ENCODE assay signal across 10 mouse cellular contexts in the genomic region with DNA sequence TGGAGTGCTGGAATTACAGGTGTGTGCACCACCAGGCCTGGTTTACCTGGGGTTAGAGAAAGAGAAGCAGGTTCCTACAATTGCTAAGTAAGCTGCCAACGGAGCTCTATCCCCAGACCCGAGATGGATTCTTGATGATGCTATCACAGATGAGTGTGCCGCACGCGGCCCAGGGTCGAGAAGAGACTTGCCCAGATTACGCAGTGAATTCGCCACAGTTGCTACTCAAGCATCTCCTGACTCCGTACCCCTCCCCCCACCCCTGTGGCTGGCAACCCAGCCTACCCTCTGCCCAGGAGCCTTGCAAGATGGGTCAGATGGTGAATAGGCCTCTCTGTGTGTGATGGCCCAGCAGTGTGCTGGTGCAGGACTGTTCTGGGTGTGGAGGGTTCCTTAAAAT. TPM values are rescaled to one million over a fixed set of nuclear protein-coding genes. Genes with fewer than 3 reads are reported as not detected.
DNase-seq lines count a peak whose midpoint lies in the region; ATAC-seq lines count a peak whose summit lies in the region.
"Had no signal": no experiment of that assay in that cellular context is flagged by ENCODE, and none has a peak within 500 bp of the region (broad histone marks: within the 10 kb centered on the region; RNA-seq: fewer than 3 reads in every experiment).

No protein-coding gene starts in this region.

- no peaks in the 10 kb centered on the region for H3K9me3 ChIP-seq in lung, embryonic 15.5 days
- H3K9me3 ChIP-seq in embryonic facial prominence, embryonic 14.5 days (ENCODE audit: control insufficient read depth, low read length), result no peaks in the 10 kb centered on the region
- no peaks in the 10 kb centered on the region for H3K9me3 ChIP-seq in hindbrain, embryonic 15.5 days
- H3K9me3 ChIP-seq in neural tube, embryonic 12.5 days, result no peaks in the 10 kb centered on the region

- no peaks in the 10 kb centered on the region for H3K36me3 ChIP-seq in lung, embryonic 15.5 days
- no peaks in the 10 kb centered on the region for H3K36me3 ChIP-seq in embryonic facial prominence, embryonic 14.5 days (ENCODE audit: control insufficient read depth, insufficient read depth, low read length)
- no peaks in the 10 kb centered on the region for H3K36me3 ChIP-seq in hindbrain, embryonic 15.5 days
- H3K36me3 ChIP-seq in neural tube, embryonic 12.5 days, result no peaks in the 10 kb centered on the region

- peak overlapping the region; percentile 95; the same call in 1 of the 2 replicates for H3K27ac ChIP-seq in lung, embryonic 15.5 days
- peak overlapping the region; percentile 91 for H3K27ac ChIP-seq in embryonic facial prominence, embryonic 14.5 days (replicated peaks; ENCODE audit: low read depth, low read length)
- peak overlapping the region; percentile 56 for H3K27ac ChIP-seq in hindbrain, embryonic 15.5 days (replicated peaks)
- no peak overlapping the region for H3K27ac ChIP-seq in neural tube, embryonic 12.5 days

- H3K9ac ChIP-seq in lung, embryonic 15.5 days, result no peak overlapping the region
- no peak overlapping the region for H3K9ac ChIP-seq in embryonic facial prominence, embryonic 14.5 days (ENCODE audit: low read depth, low read length)
- 0 out of 2 replicates have a peak overlapping the region, but pooled peaks have one; percentile 6 for H3K9ac ChIP-seq in hindbrain, embryonic 15.5 days
- H3K9ac ChIP-seq in neural tube, embryonic 12.5 days, result peak overlapping the region; percentile 10; the same call in 1 of the 2 replicates

- H3K4me1 ChIP-seq in lung, embryonic 15.5 days, result peaks cover 69% of the 10 kb centered on the region
- H3K4me1 ChIP-seq in embryonic facial prominence, embryonic 14.5 days (ENCODE audit: control insufficient read depth, insufficient read depth, low read length), result peaks cover 56% of the 10 kb centered on the region
- H3K4me1 ChIP-seq in hindbrain, embryonic 15.5 days (replicated peaks), result peaks cover 56% of the 10 kb centered on the region
- H3K4me1 ChIP-seq in neural tube, embryonic 12.5 days, result peaks cover 66% of the 10 kb centered on the region

- 35% methylated on average over 9 of the region's 9 CpGs for WGBS in lung, embryonic 15.5 days
- 22% methylated on average over 9 of the region's 9 CpGs for WGBS in embryonic facial prominence, embryonic 14.5 days
- 23% methylated on average over 9 of the region's 9 CpGs for WGBS in hindbrain, embryonic 15.5 days
- WGBS in neural tube, embryonic 12.5 days, result 19% methylated on average over 9 of the region's 9 CpGs

- no peaks in the 10 kb centered on the region for H3K27me3 ChIP-seq in lung, embryonic 15.5 days
- no peaks in the 10 kb centered on the region for H3K27me3 ChIP-seq in embryonic facial prominence, embryonic 14.5 days (replicated peaks; ENCODE audit: control insufficient read depth, insufficient read depth, low read length)
- H3K27me3 ChIP-seq in hindbrain, embryonic 15.5 days, result no peaks in the 10 kb centered on the region
- H3K27me3 ChIP-seq in neural tube, embryonic 12.5 days (replicated peaks), result no peaks in the 10 kb centered on the region

- no peak for ATAC-seq in lung, embryonic 15.5 days (ENCODE audit: borderline replicate concordance, extremely low read depth, low FRiP score, low TSS enrichment)
- ATAC-seq in embryonic facial prominence, embryonic 14.5 days (ENCODE audit: low read depth), result peak; percentile 10; the same call in 1 of the 2 replicates
- 0 out of 2 replicates have a peak, but pooled peaks have one; percentile 10 for ATAC-seq in hindbrain, embryonic 15.5 days (ENCODE audit: low FRiP score, low read depth)
- ATAC-seq in neural tube, embryonic 12.5 days (ENCODE audit: low FRiP score, low read depth), result no peak

- DNase-seq in lung, postnatal 10 days, result no peak
- DNase-seq in embryonic facial prominence, embryonic 14.5 days (ENCODE audit: low spot score), result peak; percentile 64
- no peak for DNase-seq in urinary bladder, postnatal 25 days (ENCODE audit: low spot score)
- no peak for DNase-seq in ovary, postnatal 10 days (ENCODE audit: low spot score)
- DNase-seq in kidney, adult 18-20 months, result no peak
- DNase-seq: cerebellum, postnatal 25 days had no signal

- H3K4me2 ChIP-seq in lung, embryonic 15.5 days, result no peak overlapping the region
- no peak overlapping the region for H3K4me2 ChIP-seq in embryonic facial prominence, embryonic 14.5 days (ENCODE audit: low read depth, low read length)
- peak overlapping the region; percentile 7; the same call in 1 of the 2 replicates for H3K4me2 ChIP-seq in hindbrain, embryonic 15.5 days
- H3K4me2 ChIP-seq in neural tube, embryonic 12.5 days (replicated peaks), result peak overlapping the region; percentile 50

- H3K4me3 ChIP-seq in lung, embryonic 15.5 days, result no peak overlapping the region
- H3K4me3 ChIP-seq in embryonic facial prominence, embryonic 14.5 days (ENCODE audit: low read depth, low read length), result no peak overlapping the region
- H3K4me3 ChIP-seq in hindbrain, embryonic 15.5 days, result no peak overlapping the region
- H3K4me3 ChIP-seq in neural tube, embryonic 12.5 days, result no peak overlapping the region

RNA-seq across cellular contexts. Expression of a gene that starts 6.3 kb away (rescaled TPM):
- polyA plus RNA-seq in lung, embryonic 15.5 days (2015; fragmentation: Nextera tagmentation; extraction: Ambion mirVana), result not detected in 2 replicates
- not detected in 2 replicates for polyA plus RNA-seq in embryonic facial prominence, embryonic 14.5 days (2014; fragmentation: Nextera tagmentation; extraction: Ambion mirVana)
- not detected in 2 replicates for polyA plus RNA-seq in hindbrain, embryonic 15.5 days (2015; fragmentation: Nextera tagmentation; extraction: Ambion mirVana)
- polyA plus RNA-seq in neural tube, embryonic 12.5 days (2016; fragmentation: Nextera tagmentation; extraction: Ambion mirVana), result not detected in 2 replicates
- polyA plus RNA-seq: heart, embryonic 14.5 days had no signal

RNA-seq across cellular contexts. Expression of a gene that starts 26.0 kb away (rescaled TPM):
- polyA plus RNA-seq in lung, embryonic 15.5 days (2015; fragmentation: Nextera tagmentation; extraction: Ambion mirVana), result 25.3 and 27.4 TPM in 2 replicates
- 21.1 and 23.9 TPM in 2 replicates for polyA plus RNA-seq in embryonic facial prominence, embryonic 14.5 days (2014; fragmentation: Nextera tagmentation; extraction: Ambion mirVana)
- 27.5 and 29.4 TPM in 2 replicates for polyA plus RNA-seq in hindbrain, embryonic 15.5 days (2015; fragmentation: Nextera tagmentation; extraction: Ambion mirVana)
- 20.4 and 21.6 TPM in 2 replicates for polyA plus RNA-seq in neural tube, embryonic 12.5 days (2016; fragmentation: Nextera tagmentation; extraction: Ambion mirVana)

RNA-seq across cellular contexts. Expression of a gene that starts 56.6 kb away (rescaled TPM):
- not detected in 2 replicates for polyA plus RNA-seq in lung, embryonic 15.5 days (2015; fragmentation: Nextera tagmentation; extraction: Ambion mirVana)
- not detected in 2 replicates for polyA plus RNA-seq in embryonic facial prominence, embryonic 14.5 days (2014; fragmentation: Nextera tagmentation; extraction: Ambion mirVana)
- polyA plus RNA-seq in hindbrain, embryonic 15.5 days (2015; fragmentation: Nextera tagmentation; extraction: Ambion mirVana), result not detected in 2 replicates
- not detected in 2 replicates for polyA plus RNA-seq in neural tube, embryonic 12.5 days (2016; fragmentation: Nextera tagmentation; extraction: Ambion mirVana)
- polyA plus RNA-seq: heart, embryonic 14.5 days had no signal

Comparison
In these comparisons a context has a peak if more than half of its experiments do, and no peak if none do; other contexts are left out.
1. ATAC-seq: peak in embryonic facial prominence, embryonic 14.5 days (single experiment) and hindbrain, embryonic 15.5 days (single experiment); none in lung, embryonic 15.5 days (single experiment) and neural tube, embryonic 12.5 days (single experiment).
2. H3K4me2 ChIP-seq: peak in hindbrain, embryonic 15.5 days (single experiment) and neural tube, embryonic 12.5 days (single experiment); none in lung, embryonic 15.5 days (single experiment) and embryonic facial prominence, embryonic 14.5 days (single experiment).
3. H3K9ac ChIP-seq: peak in hindbrain, embryonic 15.5 days (single experiment) and neural tube, embryonic 12.5 days (single experiment); none in lung, embryonic 15.5 days (single experiment) and embryonic facial prominence, embryonic 14.5 days (single experiment).